Mouse (Mus musculus): ENCODE measurements around the gene Wnt9a. TPM values are rescaled to one million over a fixed set of nuclear protein-coding genes. Genes with fewer than 3 reads are reported as not detected.
"Not testable (repeated sequence)": the region's sequence is repeated elsewhere in the genome, so short reads cannot be mapped to it uniquely, and the experiment has no call there.

Gene Wnt9a
- polyA plus RNA-seq (2017; shearing (Covaris generic)): not detected

DNA sequence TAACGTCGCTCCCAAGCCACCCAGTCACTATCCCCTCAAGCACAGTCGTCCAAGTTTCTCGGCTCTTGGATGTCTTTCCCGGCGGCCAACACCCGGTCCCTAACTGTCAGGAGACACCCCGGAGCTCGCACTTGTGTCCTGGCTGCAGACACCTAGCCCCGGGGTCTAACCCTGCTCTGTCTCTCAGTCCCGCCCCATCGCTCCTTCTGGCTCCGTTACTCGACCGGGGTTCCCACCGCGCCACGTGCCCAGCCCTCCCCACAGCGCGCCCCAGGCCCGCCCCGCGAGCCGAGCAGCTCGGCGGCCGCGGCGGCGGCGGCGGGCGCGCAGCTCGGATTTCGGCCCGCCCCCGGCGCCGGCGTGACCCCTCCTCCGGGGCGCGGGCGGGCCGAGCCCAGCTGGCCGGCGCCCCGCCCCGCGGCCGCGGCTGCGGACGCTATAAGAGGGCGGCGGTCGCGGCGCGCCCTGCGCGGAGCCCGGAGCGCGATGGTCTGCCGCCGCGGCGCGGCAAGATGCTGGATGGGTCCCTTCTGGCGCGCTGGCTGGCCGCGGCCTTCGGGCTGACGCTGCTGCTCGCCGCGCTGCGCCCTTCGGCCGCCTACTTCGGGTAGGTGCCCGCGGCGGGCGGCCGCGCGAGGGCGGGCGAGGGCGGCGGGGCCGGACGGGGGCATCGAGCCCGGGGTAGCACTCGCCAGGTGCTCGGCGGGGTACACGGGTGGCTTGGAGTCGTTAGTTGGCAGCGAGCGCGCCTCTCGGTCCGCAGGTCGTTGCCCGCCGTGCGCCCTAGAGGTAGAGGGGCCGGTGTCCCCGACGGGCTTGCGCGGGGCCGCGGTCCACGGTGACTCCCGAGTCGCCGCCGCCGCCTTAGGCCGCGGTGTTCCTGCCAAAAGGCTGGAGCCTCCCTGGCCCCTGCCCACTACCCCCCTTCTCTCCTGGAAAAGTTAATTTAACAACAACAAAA, at the start of gene Wnt9a:
Gene Wnt9a, plus strand, starts transcription at position 468 of the 961 bp plus-strand sequence.
- ATAC-seq: no peak

DNA sequence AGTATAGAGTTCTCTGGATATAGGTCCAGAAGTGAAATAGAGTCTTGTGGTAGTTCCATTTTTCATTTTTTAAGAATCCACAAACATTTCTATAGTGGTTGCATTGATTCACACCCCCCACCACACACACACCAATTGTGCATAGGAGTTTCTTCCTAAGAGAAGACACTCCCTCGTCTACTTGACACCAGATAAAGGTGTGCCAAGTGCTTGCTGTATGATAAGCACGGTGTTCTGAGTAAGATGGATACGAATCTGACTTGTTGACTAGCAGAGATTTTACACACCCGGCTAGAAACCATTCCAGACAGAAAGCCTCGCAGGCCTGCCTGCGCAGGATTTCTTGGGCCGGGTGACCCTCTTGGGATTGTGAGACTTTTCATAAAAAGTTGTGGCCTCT, 47.1 kb upstream of the Wnt9a start:
- ATAC-seq: no peak

DNA sequence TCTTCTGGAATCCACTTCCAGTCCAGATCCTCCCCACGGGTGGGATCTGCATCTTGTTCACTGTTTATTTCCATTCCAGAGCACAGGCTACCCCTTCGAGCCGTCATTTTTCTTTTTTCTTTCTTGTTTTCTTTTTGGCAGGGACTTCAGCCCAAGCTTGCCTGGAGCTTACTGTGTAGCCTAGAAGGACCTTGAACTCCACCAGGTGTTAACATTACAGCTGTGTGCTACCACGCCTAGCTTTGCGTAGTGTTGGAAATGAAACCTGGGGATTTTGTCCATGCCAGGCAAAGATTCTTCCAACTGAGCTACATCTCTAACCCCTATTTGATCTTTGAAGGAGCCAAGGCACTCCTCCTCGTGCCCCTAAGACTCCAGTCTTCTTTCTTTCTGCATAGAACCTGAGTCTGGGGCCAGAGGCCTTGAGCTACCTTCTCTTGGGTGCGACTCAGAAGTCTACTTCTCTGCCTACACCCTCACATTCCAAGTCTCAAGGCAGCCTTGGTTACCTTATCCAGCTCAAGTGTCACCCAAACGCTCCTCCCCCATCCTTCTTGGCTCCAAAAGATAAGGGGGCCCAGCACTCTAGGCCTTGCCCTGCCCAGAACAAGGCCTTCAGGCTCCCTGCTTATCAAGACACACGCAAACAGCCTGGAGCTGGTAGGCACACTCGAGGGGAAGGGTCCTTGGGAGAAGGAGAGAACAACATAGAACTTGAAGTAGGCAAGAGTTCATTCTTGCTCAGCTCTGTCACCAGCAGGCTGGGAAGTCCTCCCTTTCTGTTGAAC, 45.8 kb upstream of the Wnt9a start:
- no peak for ATAC-seq

DNA sequence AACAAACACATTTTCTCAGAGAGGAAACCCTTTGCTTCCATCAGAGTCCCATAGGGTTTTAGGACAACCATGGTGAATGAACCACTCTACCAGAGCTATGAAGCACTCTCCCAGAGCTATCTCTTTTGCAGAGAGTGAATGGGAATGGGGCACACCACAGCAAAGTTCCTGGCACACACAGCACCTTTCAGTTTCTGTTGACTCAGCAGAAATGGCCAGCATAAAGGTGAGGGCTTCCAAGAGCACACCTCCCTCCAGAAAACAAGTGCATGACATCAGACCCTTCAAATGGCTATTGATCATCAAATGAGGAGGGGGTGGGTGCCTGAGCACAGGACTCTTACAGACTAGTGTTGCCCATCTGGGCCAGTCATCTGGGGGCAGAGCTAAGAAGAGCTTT, 44.4 kb upstream of the Wnt9a start:
- ATAC-seq: no peak

DNA sequence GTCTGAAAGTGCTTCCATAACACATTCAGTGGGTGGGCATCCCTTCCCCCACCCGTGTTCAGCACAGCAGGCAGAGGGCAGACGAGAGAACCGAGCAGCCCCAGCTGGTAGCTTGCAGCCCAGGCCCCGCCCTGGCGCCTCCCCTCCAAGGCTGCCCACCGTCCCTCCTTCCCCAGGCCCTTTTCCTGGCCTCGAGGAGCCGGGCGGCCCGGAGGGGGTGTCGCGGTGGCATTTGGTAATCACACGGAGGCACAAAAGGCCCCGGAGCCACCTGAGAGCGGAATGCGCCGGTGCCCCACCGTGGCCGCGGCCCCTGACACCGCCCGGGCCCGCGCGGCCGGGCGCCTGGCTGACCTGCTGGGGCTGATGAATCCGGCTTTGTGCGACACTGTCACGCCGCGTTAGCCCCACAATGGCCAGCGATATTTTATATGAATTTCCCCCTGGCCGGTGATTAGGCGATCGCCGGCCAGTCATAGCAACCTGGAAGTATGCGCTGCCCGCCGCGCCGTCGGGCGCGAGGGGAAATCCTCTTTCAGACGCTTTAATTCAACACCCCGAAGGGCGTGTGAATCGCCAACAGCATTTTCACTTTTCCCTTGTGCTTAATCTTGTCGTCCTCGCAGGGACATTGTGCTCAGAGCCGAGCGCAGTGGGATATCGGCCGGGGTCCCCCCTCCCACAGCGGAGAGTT, 42.7 kb upstream of the Wnt9a start:
- no peak for ATAC-seq

DNA sequence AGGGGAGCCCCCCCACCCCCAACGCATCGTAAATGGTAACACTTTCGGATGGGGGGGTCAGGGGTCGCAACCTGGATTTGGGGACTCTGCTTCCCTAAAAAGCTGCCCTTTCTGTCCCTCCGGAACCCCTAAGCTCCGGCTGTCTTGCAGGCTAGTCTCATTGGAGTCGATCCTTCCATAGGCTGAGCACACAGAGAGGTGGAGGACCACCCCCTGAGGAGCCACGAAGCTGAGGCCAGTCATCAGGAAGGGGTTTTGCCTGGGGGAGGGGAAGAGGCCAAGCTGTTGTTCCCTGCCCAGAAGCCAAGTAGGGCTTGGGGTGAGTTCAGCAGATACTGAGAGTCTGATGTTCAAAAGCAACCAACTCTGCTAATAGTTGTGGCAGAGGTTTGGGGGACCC, 42.1 kb upstream of the Wnt9a start:
- ATAC-seq: no peak

DNA sequence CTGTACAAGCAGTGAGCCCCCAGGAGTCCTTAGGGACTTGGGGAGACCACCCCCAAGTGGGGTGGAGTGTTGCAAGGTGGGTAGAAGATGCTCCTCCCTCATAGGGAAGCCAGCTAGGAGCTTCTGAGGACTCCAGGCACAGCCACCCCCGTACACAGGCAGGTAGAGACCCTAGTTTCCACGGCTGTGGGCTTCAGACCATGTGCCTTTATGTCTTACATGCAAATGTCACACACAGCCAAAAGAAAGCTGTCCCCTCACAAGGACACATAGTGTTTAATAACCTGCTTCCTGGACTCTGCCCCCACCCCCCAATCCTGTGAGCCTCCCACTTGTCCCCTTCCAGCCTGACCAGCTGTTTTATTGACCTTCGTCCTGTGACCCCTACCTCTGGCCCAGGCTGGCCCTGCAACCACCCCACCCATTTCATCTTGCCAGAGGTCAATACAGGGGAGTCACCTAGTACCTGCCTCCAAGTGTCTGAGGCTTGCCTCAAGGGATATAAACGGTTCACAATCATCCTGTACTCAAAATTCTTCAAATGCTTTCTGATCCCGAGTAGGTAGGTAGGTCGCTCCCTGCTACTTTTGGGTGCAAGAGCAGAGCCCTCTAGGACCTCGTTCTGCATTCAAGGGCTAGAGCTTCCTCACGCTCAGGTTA, 41.4 kb upstream of the Wnt9a start:
- no peak for ATAC-seq

DNA sequence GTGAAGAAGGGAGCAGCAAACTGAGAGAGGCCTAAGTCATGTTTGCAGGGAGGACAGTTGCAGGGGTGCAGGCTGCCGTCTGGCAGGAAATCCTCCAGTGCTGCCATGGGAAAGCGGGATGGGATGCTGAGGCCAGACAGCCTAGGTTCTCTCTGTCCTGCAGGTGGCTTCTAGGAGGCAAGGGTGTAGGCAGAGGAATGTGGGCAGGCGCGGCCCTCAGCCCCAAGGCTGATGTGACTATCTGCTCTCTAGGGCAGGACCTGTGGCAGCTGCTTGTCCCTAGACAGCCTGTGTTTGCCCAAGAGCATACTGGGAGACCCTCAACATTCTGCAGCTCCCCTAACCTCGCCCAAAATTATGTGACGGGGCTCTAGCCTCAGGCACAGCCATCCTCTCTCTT, 40.0 kb upstream of the Wnt9a start:
- ATAC-seq: no peak

DNA sequence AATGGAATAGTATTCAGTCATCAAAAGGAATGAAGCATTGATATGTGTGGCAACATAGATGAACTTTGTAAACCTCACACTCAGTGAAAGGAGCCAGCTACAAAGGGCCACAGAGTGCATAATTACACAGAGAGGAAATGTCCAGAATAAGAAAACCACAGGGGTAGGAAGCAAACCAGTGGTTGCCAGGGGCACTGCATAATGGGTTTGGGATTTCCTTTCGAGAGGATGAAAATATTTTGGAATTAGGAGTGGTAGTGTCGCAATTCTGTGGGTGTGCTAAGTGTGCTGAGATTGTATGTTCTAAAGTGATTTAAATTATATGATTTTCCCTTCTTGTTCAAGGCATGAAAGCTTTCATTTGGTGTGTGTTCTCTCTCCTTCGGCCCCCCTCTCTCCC, 32.5 kb upstream of the Wnt9a start:
- no peak for ATAC-seq

DNA sequence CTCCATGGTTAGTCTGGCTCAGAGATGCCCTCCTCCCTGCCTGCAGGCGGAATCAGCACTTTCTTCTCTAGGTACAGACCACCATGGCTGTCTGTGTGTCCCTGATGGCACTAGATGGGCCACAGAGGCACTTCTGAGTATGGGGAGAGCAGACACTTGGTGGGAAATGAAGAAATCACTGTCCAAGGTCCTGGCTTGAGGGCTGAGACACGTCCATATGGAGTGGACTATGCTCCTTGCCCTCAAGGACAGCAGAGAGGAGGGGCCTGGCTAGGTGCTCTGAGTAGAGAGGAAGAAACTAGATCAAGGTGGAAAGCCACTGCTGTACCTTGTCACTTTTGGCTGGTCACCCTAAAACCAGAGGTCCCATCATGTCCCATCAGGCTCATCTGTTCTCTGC, 29.9 kb upstream of the Wnt9a start:
- ATAC-seq: no peak

DNA sequence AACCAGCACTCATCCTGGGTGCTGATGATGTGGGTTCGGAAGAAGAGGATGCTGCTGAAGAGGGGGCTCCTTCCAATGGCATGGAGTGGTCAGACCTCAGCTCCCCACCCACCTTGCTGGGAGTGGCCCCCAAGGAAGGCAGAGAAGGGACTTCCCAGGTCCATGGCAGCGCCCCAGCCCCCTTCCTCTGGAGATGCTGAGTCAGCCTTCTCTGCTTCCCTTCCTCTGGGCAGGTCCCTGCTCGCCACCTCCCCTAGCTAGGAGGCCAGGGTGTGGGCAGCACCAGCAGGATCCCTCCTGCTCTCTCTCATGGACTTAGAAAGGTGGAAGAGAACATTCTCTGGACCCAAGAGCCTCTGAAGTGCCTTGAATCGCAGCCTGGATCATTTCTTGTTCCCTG, 28.7 kb upstream of the Wnt9a start:
- ATAC-seq: no peak

DNA sequence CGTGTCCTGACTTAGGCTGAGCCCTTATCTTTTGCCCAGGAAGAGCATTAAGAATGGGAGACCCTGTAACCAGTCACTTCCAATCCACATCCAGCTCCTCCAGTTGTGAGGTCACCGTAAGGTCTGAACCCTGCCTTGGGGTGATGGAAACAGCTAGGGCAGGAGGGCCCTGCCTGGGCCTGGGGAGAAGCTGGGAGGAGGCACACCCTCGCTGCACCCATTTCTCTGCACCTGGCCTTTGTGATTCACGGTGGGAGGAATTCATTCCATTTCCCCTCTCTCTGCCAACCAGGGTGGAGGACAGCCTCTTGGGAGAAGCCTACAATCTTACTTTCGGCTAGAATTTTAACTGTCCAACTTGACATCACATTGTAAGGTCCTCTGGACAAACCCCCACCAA, 24.6 kb upstream of the Wnt9a start:
- ATAC-seq: no peak

DNA sequence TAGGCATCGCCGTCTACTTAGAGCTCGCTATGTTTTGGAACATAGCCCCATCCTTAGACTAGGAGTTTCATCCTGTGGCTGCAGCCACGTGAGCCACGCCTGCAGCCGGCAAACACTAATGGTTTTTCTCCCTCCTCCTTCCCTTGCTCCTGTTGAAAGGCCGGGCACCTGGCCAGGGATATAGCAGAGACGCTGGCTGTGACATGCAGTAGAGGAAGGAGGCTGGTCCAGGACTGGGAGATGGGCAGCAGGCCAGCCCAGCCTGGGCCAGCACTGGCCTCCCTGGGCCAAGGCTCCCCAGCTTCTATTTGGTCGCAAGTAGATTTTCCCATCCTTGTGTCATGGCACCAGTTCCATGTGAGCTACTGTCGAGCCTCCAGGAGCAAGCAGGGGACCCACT, 23.8 kb upstream of the Wnt9a start:
- no peak for ATAC-seq

DNA sequence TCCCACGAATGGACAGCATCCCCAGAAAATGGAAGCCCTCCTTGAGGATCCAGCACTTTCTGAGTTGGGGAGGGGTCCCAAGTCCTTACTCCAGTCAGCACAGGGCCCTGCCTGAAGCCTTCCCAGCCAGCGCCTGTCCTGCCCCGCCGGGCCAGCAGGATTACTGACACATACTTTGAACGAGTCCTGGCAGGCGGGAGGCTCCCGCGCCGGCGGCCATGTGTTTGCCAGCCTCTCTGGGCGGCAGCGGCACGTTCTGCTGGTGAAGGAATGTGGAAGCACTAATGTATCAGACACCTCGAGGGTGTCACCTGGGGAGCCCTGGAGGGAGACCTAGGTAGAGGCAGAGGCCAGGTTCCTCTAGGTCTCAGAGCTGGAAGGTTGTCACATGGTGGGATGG, 22.6 kb upstream of the Wnt9a start:
- no peak for ATAC-seq

DNA sequence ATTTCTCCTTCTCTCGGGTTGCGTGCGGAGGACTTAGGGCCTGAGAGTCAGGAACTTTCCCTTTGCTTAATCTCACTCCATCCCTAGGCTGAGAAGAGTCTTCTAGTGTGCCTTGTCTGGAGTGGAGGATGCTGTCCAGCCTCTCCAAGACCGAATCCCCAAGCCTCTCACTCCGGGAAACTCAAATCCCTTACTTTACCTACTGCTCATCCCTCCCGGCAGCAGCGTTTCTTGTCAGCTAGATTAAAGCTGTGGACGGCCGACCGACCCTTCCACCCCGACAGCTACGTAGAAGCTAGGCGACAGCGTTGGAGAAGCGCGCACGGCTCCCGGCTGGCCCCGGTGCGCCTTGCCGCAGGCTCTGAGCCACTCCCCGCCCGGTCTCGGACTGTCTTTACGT, 17.0 kb upstream of the Wnt9a start:
- no peak for ATAC-seq

DNA sequence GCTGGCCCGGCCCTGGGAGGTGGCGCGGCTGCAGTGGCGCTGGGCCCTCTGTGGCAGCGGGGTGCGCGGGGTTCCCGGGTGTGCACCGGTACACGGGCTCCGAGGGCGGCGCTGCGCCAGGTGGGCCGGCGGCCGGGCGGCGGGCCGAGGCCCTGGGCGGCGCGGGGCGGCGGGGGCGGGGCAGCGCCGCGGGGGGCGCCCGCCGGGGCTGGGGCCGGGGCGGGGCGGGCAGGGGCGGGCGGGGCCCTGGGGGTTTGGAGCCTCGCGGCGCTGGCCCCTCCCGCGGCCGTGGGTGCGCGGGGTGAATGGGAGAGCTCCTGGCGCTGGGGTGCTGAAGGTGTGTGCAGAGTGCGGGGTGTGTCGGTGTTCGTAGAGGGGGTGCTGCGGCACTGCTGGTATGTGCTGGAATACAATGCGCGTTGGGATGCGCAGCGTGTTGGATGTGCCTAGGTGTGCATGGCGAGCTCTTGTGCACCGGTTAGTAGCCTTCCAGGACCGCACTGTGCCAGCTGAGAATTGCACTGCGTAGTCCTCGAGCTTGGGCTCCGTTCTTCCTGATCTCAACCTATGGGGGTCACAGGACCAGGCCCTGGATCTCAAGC, 15.9 kb upstream of the Wnt9a start, which contains the start of gene Wnt3a:
Gene Wnt3a, minus strand, starts transcription at position 51 of the 602 bp plus-strand sequence.
- no peak for ATAC-seq

DNA sequence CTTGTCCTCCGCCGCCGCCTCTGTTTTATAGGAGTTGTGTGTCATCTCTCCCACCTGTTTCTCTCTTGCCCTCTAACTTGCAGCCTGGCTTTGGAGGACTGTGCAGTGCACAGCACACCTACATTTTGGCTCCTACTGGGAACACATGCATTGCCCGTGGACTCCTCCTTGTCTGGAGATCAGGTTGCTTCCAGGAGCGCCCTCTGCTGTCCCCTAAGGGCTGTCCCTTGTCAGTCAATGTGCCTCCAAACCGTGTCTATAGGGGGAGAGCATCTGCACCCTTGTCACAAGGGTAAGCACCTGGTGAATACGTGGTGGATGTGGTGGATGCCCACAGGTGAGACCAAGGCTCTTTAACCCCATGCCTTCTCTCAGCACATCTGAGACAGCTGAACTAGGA, 13.1 kb upstream of the Wnt9a start:
- ATAC-seq: no peak

DNA sequence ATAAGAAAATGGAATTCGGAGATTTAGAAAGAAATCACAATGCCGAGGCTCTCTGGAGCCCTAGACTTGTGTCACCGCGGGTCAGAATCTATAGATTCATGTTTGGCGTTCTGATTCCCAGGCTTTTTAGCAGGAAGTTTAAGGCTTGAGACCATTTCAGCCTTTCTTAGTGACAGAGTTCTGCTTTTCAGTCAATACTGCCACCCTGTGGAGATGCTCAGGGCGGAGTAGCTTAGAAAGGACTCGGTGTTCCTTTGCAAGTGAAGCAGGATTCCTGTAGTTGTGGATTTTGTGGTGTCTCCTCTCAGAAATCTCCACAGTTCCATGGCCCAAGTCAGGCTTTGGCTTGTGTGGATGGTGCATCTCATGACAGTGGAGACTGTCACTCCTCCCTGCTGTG, 8.8 kb upstream of the Wnt9a start:
- ATAC-seq: no peak

DNA sequence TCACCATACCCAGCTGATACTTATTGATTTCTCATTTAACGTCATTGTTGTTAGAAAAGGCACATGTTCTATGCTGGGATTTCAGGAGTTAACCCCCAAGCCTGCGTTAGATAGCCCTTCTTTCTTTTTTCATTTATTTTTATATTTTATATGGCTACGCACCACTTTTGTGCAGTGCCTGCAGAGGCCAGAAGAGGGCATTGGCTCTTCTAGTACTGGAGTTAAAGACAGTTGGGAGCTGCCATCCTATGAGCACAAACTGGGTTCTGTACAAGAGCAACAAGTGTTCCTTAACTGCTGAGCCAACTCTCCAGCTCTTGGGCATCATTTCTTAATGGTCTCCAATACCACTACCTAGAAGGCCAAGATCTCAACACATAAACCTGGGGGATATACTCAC, 6.5 kb upstream of the Wnt9a start:
- no peak for ATAC-seq

DNA sequence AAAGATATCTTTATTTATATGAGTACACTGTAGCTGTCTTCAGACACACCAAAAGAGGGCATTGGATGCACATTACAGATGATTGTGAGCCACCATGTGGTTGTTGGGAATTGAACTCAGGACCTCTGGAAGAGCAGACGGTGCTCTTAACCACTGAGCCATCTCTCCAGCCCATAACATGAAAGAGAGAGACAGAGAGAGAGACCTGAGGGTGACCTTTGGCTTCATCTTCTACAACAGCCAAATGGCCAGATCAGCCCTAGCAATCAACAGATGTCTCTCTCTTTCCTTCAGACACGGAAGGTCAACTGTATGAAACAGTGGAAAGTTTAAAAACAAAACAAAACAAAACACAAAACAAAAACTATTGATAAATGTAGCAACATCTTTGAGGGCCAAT, 5.7 kb upstream of the Wnt9a start:
- ATAC-seq: not testable (repeated sequence)

DNA sequence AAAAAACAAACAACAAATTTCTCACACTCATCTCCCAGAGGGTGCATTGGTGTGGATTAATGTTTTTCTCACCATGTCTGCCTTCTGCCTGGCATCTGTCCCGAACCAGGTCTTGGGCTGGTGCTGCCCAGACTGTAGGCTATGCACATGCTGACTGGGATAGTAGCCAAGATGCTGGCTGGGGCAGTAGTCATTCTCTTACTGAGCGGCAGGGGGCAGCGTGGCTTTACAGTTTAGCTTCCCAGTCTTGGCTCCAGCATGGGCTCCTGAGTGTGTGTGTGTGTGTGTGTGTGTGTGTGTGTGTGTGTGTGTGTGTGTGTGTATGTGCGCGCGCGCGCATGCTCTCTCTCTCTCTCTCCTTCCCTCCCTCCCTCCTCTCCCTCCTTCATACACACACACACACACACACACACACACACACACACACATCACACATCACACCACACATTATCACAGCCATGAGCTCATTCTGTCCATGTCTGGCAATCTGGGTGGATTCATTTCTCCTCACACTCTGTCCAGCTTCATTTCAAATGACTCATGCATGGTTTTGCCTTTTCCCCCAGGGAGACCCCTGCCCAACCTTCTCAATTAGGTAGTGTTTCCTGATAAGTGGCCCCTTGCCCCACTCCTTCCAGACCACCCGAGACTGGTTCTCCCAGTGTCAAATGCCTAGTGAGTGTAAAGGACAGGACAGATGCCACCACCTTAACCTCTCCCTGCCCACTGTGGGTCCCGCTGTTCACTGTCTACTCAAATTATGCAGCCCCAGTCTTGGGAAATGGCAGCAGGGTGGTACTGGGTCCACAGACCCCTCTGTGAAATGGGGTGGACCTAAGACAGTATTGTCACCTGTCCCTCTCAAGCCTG, 3.8 kb upstream of the Wnt9a start:
- no peak for ATAC-seq
